Comparison of ENCODE assay signal across 23 mouse cellular contexts in genomic region chr12:82467234-82467633, GRCm38 (mm10).
DNase-seq lines count a peak whose midpoint lies in the region; ATAC-seq and TF ChIP-seq lines count a peak whose summit lies in the region.
"Had no signal": no experiment of that assay in that cellular context is flagged by ENCODE, and none has a peak within 500 bp of the region (broad histone marks: within the 10 kb centered on the region; RNA-seq: fewer than 3 reads in every experiment).

No protein-coding gene starts in this region.

- no peak overlapping the region for H3K4me3 ChIP-seq in kidney, adult 2 months (ENCODE audit: insufficient read depth, low read depth, low read length)
- H3K4me3 ChIP-seq in kidney, embryonic 15.5 days (replicated peaks) = no peak overlapping the region
- H3K4me3 ChIP-seq: embryonic facial prominence, embryonic 13.5 days; embryonic facial prominence, embryonic 15.5 days; erythroblast, embryonic 14.5 days; forebrain, embryonic 10.5 days; forebrain, embryonic 12.5 days had no signal

- no peaks in the 10 kb centered on the region for H3K9me3 ChIP-seq in kidney, embryonic 15.5 days (replicated peaks)
- H3K9me3 ChIP-seq: embryonic facial prominence, embryonic 13.5 days; embryonic facial prominence, embryonic 15.5 days; forebrain, embryonic 10.5 days; forebrain, embryonic 12.5 days; G1E had no signal

- H3K27me3 ChIP-seq in kidney, adult 2 months (replicated peaks; ENCODE audit: control insufficient read depth, insufficient read depth, low read length) = no peaks in the 10 kb centered on the region
- H3K27me3 ChIP-seq in kidney, embryonic 15.5 days = no peaks in the 10 kb centered on the region
- no peaks in the 10 kb centered on the region for H3K27me3 ChIP-seq in Patski
- H3K27me3 ChIP-seq: CH12.LX; embryonic facial prominence, embryonic 13.5 days; embryonic facial prominence, embryonic 15.5 days had no signal

- DNase-seq in kidney, adult 2 months = peak; percentile 39
- no peak for DNase-seq in kidney, postnatal 14 days
- peak; percentile 62 for DNase-seq in kidney, adult 9 months
- DNase-seq in NIH3T3 (ENCODE audit: low read depth) (peak; percentile 19), Patski (ENCODE audit: low read depth, low spot score) (peak; percentile 19)
- DNase-seq in cerebellum, adult 9-10 months = no peak
- DNase-seq in cerebellum, adult 18-20 months = no peak
- DNase-seq: adrenal gland, postnatal 25 days; cerebellum, adult 11 months; cerebellum, adult 9-11 months; embryo, embryonic 11 days had no signal

- ATAC-seq in kidney, embryonic 15.5 days (replicated peaks; ENCODE audit: low FRiP score) = no peak
- ATAC-seq in Patski = no peak
- ATAC-seq: activated CD4-positive, CD25-positive, alpha-beta regulatory T cell, adult 4 months; CD4-positive, CD25-positive, alpha-beta regulatory T cell, adult 4 months; forebrain, embryonic 14.5 days; forebrain, embryonic 16.5 days had no signal

- in situ Hi-C loops in Patski (cut with MboI; ENCODE audit: low pct_unique_long_range_greater_than_20kb) = no loop called here

- no peak for TF ChIP-seq POLR2A in kidney, adult 2 months (IDR thresholded peaks at IDR 0.05; ENCODE audit: low read depth, low read length)

- POLR2A ChIA-PET in Patski (lab: Charles Lee) = no interaction called here

- CTCF ChIA-PET in Patski (lab: Charles Lee) = interaction anchor here (0.7 to 1.5 kb wide), 2 partner anchors 11 to 467 kb away, joined by 4 to 5 read pairs; no protein-coding TSS in a partner anchor

- TF ChIP-seq CTCF in kidney, adult 2 months (conservative IDR thresholded peaks at IDR 0.05; ENCODE audit: insufficient read depth, insufficient read length, low read depth, low read length) = no peak
- no peak for TF ChIP-seq CTCF in Patski (IDR thresholded peaks at IDR 0.05)

- H3K9ac ChIP-seq in kidney, embryonic 15.5 days = no peak overlapping the region
- H3K9ac ChIP-seq: embryonic facial prominence, embryonic 13.5 days; embryonic facial prominence, embryonic 15.5 days; forebrain, embryonic 12.5 days had no signal

- no peak overlapping the region for H3K4me2 ChIP-seq in kidney, embryonic 15.5 days
- H3K4me2 ChIP-seq: embryonic facial prominence, embryonic 13.5 days; embryonic facial prominence, embryonic 15.5 days; forebrain, embryonic 12.5 days had no signal

- WGBS in kidney, adult 2 months = 56% methylated on average over 5 of the region's 5 CpGs
- 72% methylated on average over 5 of the region's 5 CpGs for WGBS in kidney, embryonic 15.5 days

- 0 out of 2 replicates have a peak, but pooled peaks cover 3% of the 10 kb centered on the region for H3K4me1 ChIP-seq in kidney, adult 2 months (ENCODE audit: control insufficient read depth, insufficient read depth, low read length)
- H3K4me1 ChIP-seq in kidney, embryonic 15.5 days = peaks cover 25% of the 10 kb centered on the region
- H3K4me1 ChIP-seq: embryonic facial prominence, embryonic 15.5 days had no signal

- no peaks in the 10 kb centered on the region for H3K36me3 ChIP-seq in kidney, adult 2 months (ENCODE audit: control insufficient read depth, insufficient read depth, low read length)
- H3K36me3 ChIP-seq in kidney, embryonic 15.5 days = no peaks in the 10 kb centered on the region
- H3K36me3 ChIP-seq: embryonic facial prominence, embryonic 13.5 days; embryonic facial prominence, embryonic 15.5 days; forebrain, embryonic 10.5 days; forebrain, embryonic 12.5 days; G1E had no signal

- no peak overlapping the region for H3K27ac ChIP-seq in kidney, adult 2 months (ENCODE audit: insufficient read depth, low read depth, low read length)
- H3K27ac ChIP-seq in kidney, embryonic 15.5 days = no peak overlapping the region
- H3K27ac ChIP-seq: embryonic facial prominence, embryonic 13.5 days; embryonic facial prominence, embryonic 15.5 days; forebrain, embryonic 10.5 days; forebrain, embryonic 12.5 days had no signal

Comparison
In these comparisons a context has a peak if more than half of its experiments do, and no peak if none do; other contexts are left out.
1. DNase-seq: peak in kidney, adult 2 months (single experiment), kidney, adult 9 months (single experiment), NIH3T3 (single experiment) and Patski (single experiment); none in kidney, postnatal 14 days (single experiment), cerebellum, adult 9-10 months (single experiment) and cerebellum, adult 18-20 months (0 of 2).